Mouse (Mus musculus) left cerebral cortex, postnatal 36 days (tissue): ENCODE data around the gene 2810408A11Rik. TPM values are rescaled to one million over a fixed set of nuclear protein-coding genes. Genes with fewer than 3 reads are reported as not detected.

ENCODE experiments used
- DNase-seq, 2 experiments: peaks; one replicate each; pipeline ENCODE4 v3.0.0; 2021 to 2022; ENCODE audit warnings: low spot score in 2 of 2, mixed read lengths in 1 of 2
- intact Hi-C: fragments of 180-260 bp; cut with DNase I; formaldehyde crosslinking; loops from one replicate; pipeline ENCODE4 v1.15.1; 2025
- total RNA-seq, 2 experiments: library from RNA; stranded (reverse); gene quantifications; 2 replicates each; pipeline ENCODE4 v1.2.3; 2021

2810408A11Rik gene
- total RNA-seq, 2 experiments from 2014 or later, result 0.64 TPM; not detected in 1

- DNase-seq, result no peak
- intact Hi-C loops, result no loop called here
Observed at GRCm38 (mm10) chr11:69915667-69916627, 15.2 kb upstream of the 2810408A11Rik start.

GRCm38 (mm10) chr11:69914917-69915430, 14.2 kb upstream of the 2810408A11Rik start:
- intact Hi-C loops, result no loop called here
- no peak for DNase-seq

- no peak for DNase-seq
- intact Hi-C loops, result no loop called here
Observed at GRCm38 (mm10) chr11:69914372-69914764, 13.6 kb upstream of the 2810408A11Rik start.

- DNase-seq, result peak; percentile 96
- intact Hi-C loops, result no loop called here
Observed at GRCm38 (mm10) chr11:69913554-69914371, 13.0 kb upstream of the 2810408A11Rik start, which contains the start of gene Gps2. TSS of gene Gps2 (plus strand) at chr11:69913888.

- intact Hi-C loops, result no loop called here
- DNase-seq, result no peak
Observed at GRCm38 (mm10) chr11:69912716-69913530, 12.1 kb upstream of the 2810408A11Rik start.

- intact Hi-C loops, result no loop called here
- no peak for DNase-seq
Observed at GRCm38 (mm10) chr11:69911701-69912100, 10.9 kb upstream of the 2810408A11Rik start.

- intact Hi-C loops, result no loop called here
- DNase-seq, result no peak
Observed at GRCm38 (mm10) chr11:69910781-69911560, 10.2 kb upstream of the 2810408A11Rik start.

GRCm38 (mm10) chr11:69910177-69910576, 9.4 kb upstream of the 2810408A11Rik start:
- no peak for DNase-seq
- intact Hi-C loops, result no loop called here

- intact Hi-C loops, result no loop called here
- no peak for DNase-seq
Observed at GRCm38 (mm10) chr11:69909174-69909573, 8.4 kb upstream of the 2810408A11Rik start.

GRCm38 (mm10) chr11:69908645-69909044, 7.9 kb upstream of the 2810408A11Rik start:
- intact Hi-C loops, result no loop called here
- DNase-seq, result no peak

GRCm38 (mm10) chr11:69904311-69904710, 3.5 kb upstream of the 2810408A11Rik start:
- intact Hi-C loops, result loop anchor here (5.0 kb wide), 2 partner anchors 67 to 222 kb away; partner anchors contain the start of genes Nlgn2, Senp3 and Tmem256

GRCm38 (mm10) chr11:69902972-69903371, 2.2 kb upstream of the 2810408A11Rik start:
- intact Hi-C loops, result loop anchor here (5.0 kb wide), 2 partner anchors 66 to 221 kb away; partner anchors contain the start of genes Nlgn2, Senp3 and Tmem256

More at GRCm38 (mm10) chr11:69904311-69904710, 3.5 kb upstream of the 2810408A11Rik start:
- no peak for DNase-seq

GRCm38 (mm10) chr11:69901993-69902392, 1.2 kb upstream of the 2810408A11Rik start:
- DNase-seq, result peak in 1 of 2 experiments; percentile 28
- intact Hi-C loops, result loop anchor here (1.0 to 5.0 kb wide), 3 partner anchors 19 to 220 kb away; partner anchors contain the start of genes Eif5a, Nlgn2, Senp3 and Tmem256

More at GRCm38 (mm10) chr11:69902972-69903371, 2.2 kb upstream of the 2810408A11Rik start:
- no peak for DNase-seq

GRCm38 (mm10) chr11:69901406-69901846, 639 bp upstream of the 2810408A11Rik start:
- intact Hi-C loops, result loop anchor here (1.0 to 5.0 kb wide), 3 partner anchors 20 to 219 kb away; partner anchors contain the start of genes Eif5a, Nlgn2, Senp3 and Tmem256
- DNase-seq, result peak; percentile 97 to 98

- DNase-seq, result no peak
- intact Hi-C loops, result loop anchor here (5.0 kb wide), 2 partner anchors 63 to 218 kb away; partner anchors contain the start of genes Nlgn2, Senp3 and Tmem256
Observed at GRCm38 (mm10) chr11:69899870-69900269, 917 bp downstream of the 2810408A11Rik start.

GRCm38 (mm10) chr11:69895291-69895690, 5.5 kb downstream of the 2810408A11Rik start, which contains the start of gene Acap1:
TSS of gene Acap1 (minus strand) at chr11:69895539.
- DNase-seq, result no peak
- intact Hi-C loops, result no loop called here

GRCm38 (mm10) chr11:69894671-69895070, 6.1 kb downstream of the 2810408A11Rik start:
- intact Hi-C loops, result no loop called here

GRCm38 (mm10) chr11:69891482-69891881, 9.3 kb downstream of the 2810408A11Rik start:
- no peak for DNase-seq
- intact Hi-C loops, result no loop called here

More at GRCm38 (mm10) chr11:69894671-69895070, 6.1 kb downstream of the 2810408A11Rik start:
- DNase-seq, result no peak
